Mouse (Mus musculus) forebrain, postnatal 0 days (tissue): ENCODE results near the gene Nfxl1. TPM values are rescaled to one million over a fixed set of nuclear protein-coding genes. Genes with fewer than 3 reads are reported as not detected.

Experiments used
- ATAC-seq: fragments of 200-750 bp; cut with Nextera tagmentation; 2 replicates; pipeline ENCODE4 v1.8.0; 2017; ENCODE audit warnings: mild to moderate bottlenecking, moderate library complexity
- DNase-seq: peaks from one replicate; pipeline ENCODE4 v3.0.0-alpha.2; 2015
- H3K27ac ChIP-seq: fragments of 300-500 bp; sonication (generic); 2 replicates; pipeline ENCODE4 v1.5.1; 2014; ENCODE audit warnings: low read depth, mild to moderate bottlenecking, antibody characterized with exemption, low read length, moderate library complexity, mixed read lengths
- H3K27me3 ChIP-seq: fragments of 300-500 bp; sonication (generic); 2 replicates; pipeline ENCODE4 v1.6.1; 2014; ENCODE audit warnings: mild to moderate bottlenecking, low read length, mixed read lengths; ENCODE audit not compliant: insufficient read depth
- H3K36me3 ChIP-seq: fragments of 300-500 bp; sonication (generic); 2 replicates; pipeline ENCODE4 v1.6.1; 2014; ENCODE audit warnings: mild to moderate bottlenecking, moderate library complexity; ENCODE audit not compliant: insufficient read depth
- H3K4me1 ChIP-seq: fragments of 300-500 bp; sonication (generic); 2 replicates; pipeline ENCODE4 v1.6.1; 2014; ENCODE audit warnings: antibody characterized with exemption; ENCODE audit not compliant: insufficient read depth
- H3K4me2 ChIP-seq: fragments of 300-500 bp; sonication (generic); 2 replicates; pipeline ENCODE4 v1.6.1; 2014; ENCODE audit warnings: low read depth, mild to moderate bottlenecking, moderate library complexity
- H3K4me3 ChIP-seq: fragments of 300-500 bp; sonication (generic); 2 replicates; pipeline ENCODE4 v1.5.1; 2014; ENCODE audit warnings: low read depth, low read length, mixed read lengths
- H3K9ac ChIP-seq: fragments of 300-500 bp; sonication (generic); 2 replicates; pipeline ENCODE4 v1.6.1; 2014; ENCODE audit warnings: mild to moderate bottlenecking
- H3K9me3 ChIP-seq: fragments of 300-500 bp; sonication (generic); 2 replicates; pipeline ENCODE4 v1.6.1; 2016; ENCODE audit warnings: low read length
- CTCF ChIP-seq: sonication (generic); IDR thresholded peaks from 2 replicates; pipeline ENCODE4 v1.5.1; 2016; ENCODE audit warnings: antibody characterized with exemption, control low read depth, low read depth
- WGBS: fragments of 180-500 bp; shearing (Covaris S2); extraction: QIAGEN DNeasy Blood & Tissue Kit; methylation state at CpG from one replicate; pipeline ENCODE4 v1.1.7; 2014; 5-methylcytosine and 5-hydroxymethylcytosine counted together
- polyA plus RNA-seq: library from polyadenylated mRNA; unstranded; fragments of >200 nt; fragmentation: Nextera tagmentation; extraction: Ambion mirVana; gene quantifications from 2 replicates; pipeline ENCODE4 v1.2.1, GENCODE M21; 2015
- total RNA-seq: library from RNA; depleted of rRNA; stranded (reverse); fragments of >200 nt; gene quantifications from 2 replicates; pipeline ENCODE4 v1.2.3, GENCODE M21; 2014; rRNA removed

Nfxl1 gene
- total and polyA plus RNA-seq, 2 experiments from 2014 or later, result 6.9 to 12.7 TPM

GRCm38 (mm10) chr5:72493906-72494305 lies 65.6 kb downstream of the Nfxl1 start:
- TF ChIP-seq CTCF, result no peak
- Histone ChIP-seq H3K4me2 (no peak overlapping the region), H3K9me3 (no peaks in the 10 kb centered on the region), H3K4me3 (no peak overlapping the region), H3K9ac (no peak overlapping the region), H3K4me1 (no peaks in the 10 kb centered on the region), H3K36me3 (no peaks in the 10 kb centered on the region), H3K27ac (no peak overlapping the region), H3K27me3 (no peaks in the 10 kb centered on the region)
- ATAC-seq, result no peak
- no peak for DNase-seq
- WGBS, result 86% methylated on average over 7 of the region's 7 CpGs

GRCm38 (mm10) chr5:72491232-72491631 lies 68.3 kb downstream of the Nfxl1 start:
- H3K4me1 ChIP-seq, result no peaks in the 10 kb centered on the region
- ATAC-seq (no peak), DNase-seq (no peak)
- no peak overlapping the region for H3K4me2 ChIP-seq
- no peaks in the 10 kb centered on the region for H3K27me3 ChIP-seq
- 59% methylated on average over 2 of the region's 2 CpGs for WGBS
- no peak overlapping the region for H3K9ac ChIP-seq
- no peaks in the 10 kb centered on the region for H3K36me3 ChIP-seq
- no peak overlapping the region for H3K27ac ChIP-seq
- no peaks in the 10 kb centered on the region for H3K9me3 ChIP-seq
- H3K4me3 ChIP-seq, result no peak overlapping the region
- TF ChIP-seq CTCF, result no peak

GRCm38 (mm10) chr5:72480456-72480855 lies 79.0 kb downstream of the Nfxl1 start:
- TF ChIP-seq CTCF, result no peak
- H3K36me3 ChIP-seq, result no peaks in the 10 kb centered on the region
- 39% methylated on average over 7 of the region's 7 CpGs for WGBS
- H3K9ac ChIP-seq, result no peak overlapping the region
- no peaks in the 10 kb centered on the region for H3K9me3 ChIP-seq
- H3K4me1 ChIP-seq, result no peaks in the 10 kb centered on the region
- H3K4me3 ChIP-seq, result no peak overlapping the region
- ATAC-seq (no peak), DNase-seq (no peak)
- H3K4me2 ChIP-seq, result no peak overlapping the region
- H3K27me3 ChIP-seq, result no peaks in the 10 kb centered on the region
- H3K27ac ChIP-seq, result no peak overlapping the region

- ATAC-seq (no peak), DNase-seq (no peak)
- Histone ChIP-seq H3K4me2 (no peak overlapping the region), H3K27ac (no peak overlapping the region), H3K27me3 (no peaks in the 10 kb centered on the region), H3K36me3 (no peaks in the 10 kb centered on the region), H3K9ac (no peak overlapping the region), H3K4me3 (no peak overlapping the region), H3K9me3 (no peaks in the 10 kb centered on the region), H3K4me1 (no peaks in the 10 kb centered on the region)
- TF ChIP-seq CTCF, result no peak
- WGBS, result 80% methylated on average over 12 of the region's 12 CpGs
These were observed 87.0 kb downstream of the Nfxl1 start for GRCm38 (mm10) chr5:72472317-72473009.

- no peaks in the 10 kb centered on the region for H3K27me3 ChIP-seq
- H3K4me2 ChIP-seq, result no peak overlapping the region
- no peak overlapping the region for H3K4me3 ChIP-seq
- no peaks in the 10 kb centered on the region for H3K4me1 ChIP-seq
- H3K36me3 ChIP-seq, result no peaks in the 10 kb centered on the region
- WGBS, result 75% methylated on average over 7 of the region's 7 CpGs
- ATAC-seq (no peak), DNase-seq (no peak)
- H3K27ac ChIP-seq, result no peak overlapping the region
- no peak overlapping the region for H3K9ac ChIP-seq
- TF ChIP-seq CTCF, result no peak
- no peaks in the 10 kb centered on the region for H3K9me3 ChIP-seq
These were observed 87.7 kb downstream of the Nfxl1 start for GRCm38 (mm10) chr5:72471746-72472145.

- Histone ChIP-seq H3K4me3 (no peak overlapping the region), H3K9ac (no peak overlapping the region), H3K36me3 (no peaks in the 10 kb centered on the region), H3K27me3 (no peaks in the 10 kb centered on the region), H3K9me3 (no peaks in the 10 kb centered on the region), H3K4me1 (no peaks in the 10 kb centered on the region), H3K4me2 (no peak overlapping the region), H3K27ac (no peak overlapping the region)
- 52% methylated on average over 3 of the region's 3 CpGs for WGBS
- no peak for DNase-seq
- ATAC-seq, result no peak
- no peak for TF ChIP-seq CTCF
These were observed 94.6 kb downstream of the Nfxl1 start for GRCm38 (mm10) chr5:72464932-72465331.

Other genes with a start within 250 kb of the Nfxl1 start
- gene Corin, start 55.2 kb downstream of the Nfxl1 start, total RNA-seq, result 0.08 and 0.29 TPM in 2 replicates
- 0.06 and 0.10 TPM in 2 replicates for gene Corin, start 55.2 kb downstream of the Nfxl1 start, polyA plus RNA-seq
- gene Zar1, start 21.6 kb upstream of the Nfxl1 start, total RNA-seq, result 1.1 and 2.4 TPM in 2 replicates
- gene Zar1, start 21.6 kb upstream of the Nfxl1 start, polyA plus RNA-seq, result 2.8 and 3.4 TPM in 2 replicates
- 1.2 and 2.3 TPM in 2 replicates for gene Gm5868, start 27.9 kb upstream of the Nfxl1 start, total RNA-seq
- gene Gm5868, start 27.9 kb upstream of the Nfxl1 start, polyA plus RNA-seq, result 2.1 and 3.9 TPM in 2 replicates
- not detected in 2 replicates for gene Cnga1, start 84.6 kb upstream of the Nfxl1 start, total RNA-seq
- gene Cnga1, start 84.6 kb upstream of the Nfxl1 start, polyA plus RNA-seq, result not detected in 2 replicates
- 0.05 and 0.08 TPM in 2 replicates for gene Nipal1, start 88.1 kb upstream of the Nfxl1 start, total RNA-seq
- gene Nipal1, start 88.1 kb upstream of the Nfxl1 start, polyA plus RNA-seq, result 0.38 and 0.44 TPM in 2 replicates
- not detected in 2 replicates for gene Txk, start 193.1 kb upstream of the Nfxl1 start, total RNA-seq
- gene Txk, start 193.1 kb upstream of the Nfxl1 start, polyA plus RNA-seq, result 0.06 and 0.13 TPM in 2 replicates